Mouse (Mus musculus) kidney, embryonic 16.5 days (tissue): Measurements from ENCODE around the gene Tubd1. TPM values are rescaled to one million over a fixed set of nuclear protein-coding genes. Genes with fewer than 3 reads are reported as not detected.

Source experiments
- ATAC-seq: fragments of 200-750 bp; cut with Nextera tagmentation; 2 replicates; pipeline ENCODE4 v1.8.0; 2017; ENCODE audit warnings: moderate TSS enrichment; ENCODE audit not compliant: low FRiP score, low TSS enrichment
- H3K27ac ChIP-seq: fragments of 300-500 bp; sonication (generic); 2 replicates; pipeline ENCODE4 v1.5.1; 2014; ENCODE audit warnings: low read length
- H3K27me3 ChIP-seq: fragments of 300-500 bp; sonication (generic); 2 replicates; pipeline ENCODE4 v1.6.1; 2014; ENCODE audit warnings: low read length, control low read depth, mixed read lengths; ENCODE audit not compliant: insufficient read depth
- H3K36me3 ChIP-seq: fragments of 300-500 bp; sonication (generic); 2 replicates; pipeline ENCODE4 v1.6.1; 2014; ENCODE audit warnings: low read length, control low read depth, mixed read lengths; ENCODE audit not compliant: insufficient read depth
- H3K4me1 ChIP-seq: fragments of 300-500 bp; sonication (generic); 2 replicates; pipeline ENCODE4 v1.6.1; 2014; ENCODE audit warnings: low read length, control low read depth, mixed read lengths; ENCODE audit not compliant: insufficient read depth
- H3K4me2 ChIP-seq: fragments of 300-500 bp; sonication (generic); replicated peaks from 2 replicates; pipeline ENCODE4 v1.6.1; 2014; ENCODE audit warnings: low read depth, low read length
- H3K4me3 ChIP-seq: fragments of 300-500 bp; sonication (generic); 2 replicates; pipeline ENCODE4 v1.5.1; 2014; ENCODE audit warnings: mild to moderate bottlenecking, low read length
- H3K9ac ChIP-seq: fragments of 300-500 bp; sonication (generic); replicated peaks from 2 replicates; pipeline ENCODE4 v1.6.1; 2014; ENCODE audit warnings: low read length
- H3K9me3 ChIP-seq: fragments of 300-500 bp; sonication (generic); 2 replicates; pipeline ENCODE4 v1.6.1; 2016; ENCODE audit warnings: low read length, control low read depth
- WGBS: fragments of 180-500 bp; shearing (Covaris S2); extraction: QIAGEN DNeasy Blood & Tissue Kit; methylation state at CpG from one replicate; pipeline ENCODE4 v1.1.7; 2014; 5-methylcytosine and 5-hydroxymethylcytosine counted together
- polyA plus RNA-seq: library from polyadenylated mRNA; unstranded; fragments of >200 nt; fragmentation: Nextera tagmentation; extraction: Ambion mirVana; gene quantifications from 2 replicates; pipeline ENCODE4 v1.2.1, GENCODE M21; 2015

Gene Tubd1
- polyA plus RNA-seq, 1 experiment from 2014 or later, result 13.6 TPM

DNA sequence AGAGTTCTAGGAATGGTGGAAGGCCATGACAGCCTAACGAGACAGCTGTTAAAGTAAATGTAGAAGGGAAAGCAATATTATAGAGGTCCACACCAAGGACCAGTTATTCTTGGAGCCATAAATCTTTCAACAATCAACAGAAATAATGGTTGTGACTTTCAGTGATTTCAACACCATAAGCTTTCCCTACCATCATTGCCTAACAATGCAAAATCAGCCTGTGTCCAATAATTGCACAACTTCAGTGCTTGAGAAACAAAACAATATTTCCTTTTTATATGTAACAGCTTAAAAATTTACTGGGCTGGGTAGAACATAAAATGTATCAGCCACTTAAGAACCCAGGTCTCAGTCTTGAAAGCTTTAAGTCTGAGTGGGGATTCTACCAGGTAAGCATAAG, 58.9 kb downstream of the Tubd1 start:
- H3K36me3 ChIP-seq, result no peaks in the 10 kb centered on the region; the same call in 1 of the 2 replicates
- WGBS, result 95% methylated on average over 1 of the region's 1 CpGs
- no peak overlapping the region for H3K4me3 ChIP-seq
- no peaks in the 10 kb centered on the region for H3K9me3 ChIP-seq
- no peaks in the 10 kb centered on the region for H3K27me3 ChIP-seq
- no peak for ATAC-seq
- H3K4me2 ChIP-seq, result no peak overlapping the region
- no peak overlapping the region for H3K9ac ChIP-seq
- H3K4me1 ChIP-seq, result no peaks in the 10 kb centered on the region
- H3K27ac ChIP-seq, result no peak overlapping the region

DNA sequence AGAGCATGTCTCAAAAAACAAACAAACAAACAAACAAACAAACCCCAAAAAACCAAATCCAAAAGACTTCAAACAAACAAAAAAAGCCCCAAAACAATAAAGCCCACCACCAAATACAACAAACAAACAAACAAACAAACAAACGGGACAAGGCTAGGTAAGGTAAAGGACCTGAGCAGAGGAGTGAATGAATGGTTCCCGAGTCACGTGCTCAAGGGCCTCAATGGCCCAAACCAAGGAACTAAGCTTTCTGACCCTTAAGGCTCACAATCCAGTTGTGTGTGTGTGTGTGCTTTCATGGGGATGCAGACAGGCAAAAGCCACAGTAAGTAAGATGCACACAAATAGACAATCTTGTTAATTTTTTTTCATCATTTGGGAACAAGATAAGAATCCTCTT, 59.5 kb downstream of the Tubd1 start:
- H3K4me2 ChIP-seq, result no peak overlapping the region
- no peak for ATAC-seq
- no peaks in the 10 kb centered on the region for H3K4me1 ChIP-seq
- no peak overlapping the region for H3K9ac ChIP-seq
- no peaks in the 10 kb centered on the region; the same call in 1 of the 2 replicates for H3K36me3 ChIP-seq
- no peak overlapping the region for H3K27ac ChIP-seq
- H3K27me3 ChIP-seq, result no peaks in the 10 kb centered on the region
- 91% methylated on average over 3 of the region's 3 CpGs for WGBS
- no peak overlapping the region for H3K4me3 ChIP-seq
- no peaks in the 10 kb centered on the region for H3K9me3 ChIP-seq

DNA sequence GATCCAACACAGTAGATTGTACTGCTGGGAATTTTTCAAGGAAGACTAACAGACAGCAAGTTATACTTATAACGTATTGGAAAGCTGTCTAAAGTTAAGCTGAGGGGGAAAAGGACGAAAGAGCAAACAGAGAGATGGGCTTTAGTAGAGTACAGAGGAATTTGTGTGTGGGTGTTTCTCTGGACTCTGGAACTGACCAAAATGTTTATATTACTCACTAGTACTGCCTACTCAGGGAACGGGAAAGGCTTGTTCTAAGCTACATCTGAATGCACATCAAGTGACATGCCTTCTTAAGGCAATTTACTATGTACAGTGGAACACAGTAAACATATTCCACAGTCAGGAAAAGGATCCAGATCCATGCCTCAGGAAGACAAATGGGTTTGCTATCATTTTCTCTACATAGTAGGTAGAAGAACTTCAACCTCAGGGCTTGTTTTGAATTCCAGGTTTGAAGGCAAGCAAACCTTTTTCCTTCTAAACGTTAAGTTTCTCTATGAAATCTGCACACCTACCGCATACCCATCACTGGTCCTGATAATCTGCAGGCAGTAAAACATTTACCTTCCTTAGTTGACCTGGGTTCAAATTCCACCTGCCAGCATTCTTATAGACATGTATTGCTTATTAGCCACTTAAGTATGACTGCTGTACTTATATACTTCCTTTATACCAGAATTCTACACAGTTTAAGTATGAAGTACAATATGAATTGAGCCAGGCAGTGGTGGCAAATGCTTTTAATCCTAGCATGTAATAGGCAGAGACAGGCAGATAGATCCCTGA, 60.1 kb downstream of the Tubd1 start:
- H3K4me1 ChIP-seq, result no peaks in the 10 kb centered on the region
- H3K4me3 ChIP-seq, result no peak overlapping the region
- H3K9me3 ChIP-seq, result no peaks in the 10 kb centered on the region
- H3K36me3 ChIP-seq, result no peaks in the 10 kb centered on the region; the same call in 1 of the 2 replicates
- WGBS, result 69% methylated on average over 5 of the region's 5 CpGs
- H3K9ac ChIP-seq, result no peak overlapping the region
- no peaks in the 10 kb centered on the region for H3K27me3 ChIP-seq
- H3K4me2 ChIP-seq, result no peak overlapping the region
- no peak for ATAC-seq
- no peak overlapping the region for H3K27ac ChIP-seq

DNA sequence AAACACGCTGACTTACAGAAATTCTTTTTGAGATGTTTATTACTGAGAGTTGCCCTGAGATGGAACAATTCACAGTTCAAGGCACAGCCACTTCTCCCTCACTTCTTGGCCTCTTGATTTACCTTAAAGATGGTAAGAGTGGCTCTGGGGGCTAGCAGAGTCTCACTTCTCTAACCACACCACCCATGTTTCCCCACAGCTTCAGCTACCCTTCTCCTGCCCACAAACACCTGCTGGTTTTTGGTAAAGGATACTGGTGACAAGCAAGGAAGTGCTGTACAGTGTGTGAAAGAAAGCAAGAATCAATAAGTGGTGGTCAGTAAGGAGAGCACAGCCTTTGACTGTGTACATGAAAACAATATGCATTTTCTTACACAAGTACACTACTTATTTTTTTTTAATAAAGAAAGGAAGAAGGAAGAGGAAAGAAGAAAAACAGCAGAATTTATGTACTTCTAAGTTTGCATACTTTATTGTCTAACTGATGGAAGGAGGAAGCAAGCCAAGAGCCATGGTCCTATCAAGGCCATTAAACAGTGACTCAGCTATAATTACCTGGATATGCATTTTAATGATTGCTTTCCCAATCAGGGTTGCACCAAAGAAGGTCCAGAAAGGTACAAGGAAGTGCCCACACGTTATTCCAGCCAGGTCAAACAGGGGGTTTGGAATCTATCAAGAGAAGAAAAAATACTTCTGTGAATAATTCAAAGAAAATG, 62.0 kb downstream of the Tubd1 start:
- Histone ChIP-seq H3K9me3 (no peaks in the 10 kb centered on the region), H3K27ac (no peak overlapping the region), H3K4me3 (no peak overlapping the region), H3K9ac (no peak overlapping the region), H3K4me1 (no peaks in the 10 kb centered on the region), H3K36me3 (no peaks in the 10 kb centered on the region; the same call in 1 of the 2 replicates), H3K27me3 (no peaks in the 10 kb centered on the region), H3K4me2 (no peak overlapping the region)
- ATAC-seq, result no peak
- 79% methylated on average over 2 of the region's 2 CpGs for WGBS

DNA sequence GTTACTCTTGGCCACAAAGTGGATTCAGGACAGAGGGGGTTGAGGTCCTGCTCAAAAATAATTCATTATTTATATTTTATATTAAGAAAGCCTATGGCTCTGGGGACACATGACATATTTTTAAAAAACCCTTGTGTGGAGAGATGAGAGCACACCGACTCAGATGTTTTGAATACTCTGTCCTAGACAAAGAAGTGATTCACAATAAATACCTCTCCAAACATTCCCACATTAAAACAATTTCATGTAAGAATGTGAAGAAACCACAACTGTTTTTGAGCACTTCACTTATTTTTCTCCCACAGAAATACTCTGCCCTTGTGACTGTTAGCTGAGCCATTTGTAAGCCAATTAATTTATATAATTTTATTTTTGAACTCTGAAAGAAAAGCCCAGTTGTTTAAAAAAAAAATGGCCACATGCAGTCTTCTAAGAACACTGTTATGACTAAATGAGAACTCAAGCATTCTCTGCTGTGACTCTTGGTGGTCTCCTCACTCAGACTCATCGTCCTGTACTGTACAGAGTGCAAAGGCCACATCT, 63.1 kb downstream of the Tubd1 start:
- ATAC-seq, result no peak
- Histone ChIP-seq H3K9ac (no peak overlapping the region), H3K4me1 (no peaks in the 10 kb centered on the region), H3K27ac (no peak overlapping the region), H3K4me3 (no peak overlapping the region), H3K9me3 (no peaks in the 10 kb centered on the region), H3K4me2 (no peak overlapping the region), H3K27me3 (no peaks in the 10 kb centered on the region), H3K36me3 (no peaks in the 10 kb centered on the region; the same call in 1 of the 2 replicates)
- 79% methylated on average over 2 of the region's 2 CpGs for WGBS

DNA sequence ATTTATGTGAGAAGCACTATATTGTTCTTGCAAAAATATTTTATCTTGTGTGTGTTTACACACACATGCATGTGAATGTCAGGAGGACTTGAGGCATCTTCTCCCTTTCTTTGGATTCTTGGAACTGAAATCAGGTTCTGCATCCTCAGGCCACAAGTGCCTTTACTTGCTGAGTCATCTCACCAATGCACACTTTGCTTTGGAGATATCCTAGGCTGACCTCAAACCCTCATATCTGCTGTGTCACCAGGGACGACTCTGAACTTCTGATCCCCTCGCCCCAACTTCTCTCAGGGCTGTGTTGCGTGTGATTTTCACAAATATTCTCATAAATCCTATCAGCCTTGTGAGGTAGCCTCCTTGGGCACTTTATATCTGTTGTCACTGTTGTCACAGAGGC, 65.4 kb downstream of the Tubd1 start:
- H3K4me2 ChIP-seq, result no peak overlapping the region
- WGBS, result 88% methylated on average over 3 of the region's 3 CpGs
- no peak overlapping the region for H3K4me3 ChIP-seq
- no peaks in the 10 kb centered on the region; the same call in 1 of the 2 replicates for H3K36me3 ChIP-seq
- no peak overlapping the region for H3K27ac ChIP-seq
- no peaks in the 10 kb centered on the region for H3K4me1 ChIP-seq
- H3K9me3 ChIP-seq, result no peaks in the 10 kb centered on the region
- no peak for ATAC-seq
- H3K27me3 ChIP-seq, result no peaks in the 10 kb centered on the region
- H3K9ac ChIP-seq, result no peak overlapping the region

DNA sequence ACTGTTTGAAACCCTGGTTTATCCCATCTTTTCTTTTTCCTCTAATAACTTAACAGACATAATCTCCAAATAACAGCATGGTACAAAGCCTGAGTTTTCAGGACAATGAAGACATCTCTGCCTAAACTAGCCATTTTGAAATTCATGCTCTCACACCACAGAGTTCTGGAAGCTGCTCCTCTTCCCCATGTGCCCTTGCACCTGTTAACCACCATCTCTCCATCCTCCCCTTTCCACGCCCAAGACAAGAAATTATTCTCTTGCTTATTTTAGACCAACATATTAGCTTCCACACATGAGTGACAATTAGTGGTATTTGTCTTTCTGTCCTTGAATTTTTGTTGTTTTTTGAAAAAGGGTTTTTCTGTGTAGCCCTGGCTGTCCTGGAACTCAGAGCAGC, 67.2 kb downstream of the Tubd1 start:
- ATAC-seq, result no peak
- no peak overlapping the region for H3K4me3 ChIP-seq
- no peak overlapping the region for H3K9ac ChIP-seq
- H3K4me1 ChIP-seq, result no peaks in the 10 kb centered on the region
- 79% methylated on average over 1 of the region's 1 CpGs for WGBS
- H3K27me3 ChIP-seq, result no peaks in the 10 kb centered on the region
- H3K36me3 ChIP-seq, result no peaks in the 10 kb centered on the region
- no peak overlapping the region for H3K4me2 ChIP-seq
- no peak overlapping the region for H3K27ac ChIP-seq
- H3K9me3 ChIP-seq, result no peaks in the 10 kb centered on the region

DNA sequence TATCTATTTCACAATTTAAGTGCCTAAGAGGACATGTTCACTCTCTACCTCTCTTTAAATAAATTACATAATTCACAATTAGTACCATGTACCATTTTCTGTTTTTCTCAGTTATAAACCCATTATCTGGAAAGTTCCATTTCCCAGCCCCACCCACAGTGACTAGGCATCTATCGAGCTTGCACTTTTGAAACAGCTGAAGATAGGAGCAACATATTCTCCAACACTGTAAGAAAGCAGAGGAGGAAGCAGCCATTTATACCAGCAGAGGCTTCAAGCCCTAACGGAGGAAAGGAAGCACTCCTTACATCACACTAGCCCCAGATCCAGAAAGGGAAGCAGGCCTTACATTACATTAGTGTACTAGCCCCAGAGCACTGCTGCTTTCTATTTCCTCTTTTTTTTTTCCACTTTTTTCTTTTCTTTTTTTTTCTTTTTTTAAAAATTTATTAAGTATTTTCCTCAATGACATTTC, 69.3 kb downstream of the Tubd1 start:
- Histone ChIP-seq H3K27ac (no peak overlapping the region), H3K4me1 (no peaks in the 10 kb centered on the region), H3K9ac (no peak overlapping the region), H3K36me3 (no peaks in the 10 kb centered on the region), H3K4me2 (no peak overlapping the region), H3K27me3 (no peaks in the 10 kb centered on the region), H3K4me3 (no peak overlapping the region), H3K9me3 (no peaks in the 10 kb centered on the region)
- no peak for ATAC-seq
- 76% methylated on average over 2 of the region's 2 CpGs for WGBS

DNA sequence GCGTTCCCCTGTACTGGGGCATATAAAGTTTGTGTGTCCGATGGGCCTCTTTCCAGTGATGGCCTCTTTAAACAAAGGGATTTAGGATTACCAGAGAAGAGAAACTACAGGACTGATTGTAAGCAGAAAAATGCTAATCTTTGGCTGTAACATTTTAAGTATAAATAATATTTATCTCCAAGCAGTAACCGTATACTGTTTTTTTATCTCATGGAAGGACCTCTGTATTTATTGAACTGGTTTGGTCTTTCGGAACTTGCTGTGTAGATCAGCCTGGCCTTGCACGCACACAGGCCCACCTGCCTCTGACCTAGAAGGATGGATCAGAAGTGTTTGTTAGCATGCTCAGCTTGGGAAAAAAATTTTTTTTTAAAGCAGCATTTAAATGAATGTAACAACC, 69.8 kb downstream of the Tubd1 start:
- Histone ChIP-seq H3K9me3 (no peaks in the 10 kb centered on the region), H3K27ac (no peak overlapping the region), H3K36me3 (no peaks in the 10 kb centered on the region), H3K4me3 (no peak overlapping the region), H3K4me1 (no peaks in the 10 kb centered on the region), H3K27me3 (no peaks in the 10 kb centered on the region), H3K4me2 (no peak overlapping the region), H3K9ac (no peak overlapping the region)
- 83% methylated on average over 5 of the region's 5 CpGs for WGBS
- no peak for ATAC-seq
